Mouse (Mus musculus): ENCODE measurements around the gene Ly6g6f. TPM values are rescaled to one million over a fixed set of nuclear protein-coding genes. Genes with fewer than 3 reads are reported as not detected.

The Ly6g6f gene
- polyA plus RNA-seq, 1 experiment: 0.05 TPM

- TF ChIP-seq GATA1 (IDR thresholded peaks at IDR 0.05; ENCODE audit: low read length): no peak
Measured at GRCm38 (mm10) chr17:35070556-35071229, 14.7 kb downstream of the Ly6g6f start.

GRCm38 (mm10) chr17:35068213-35068914 lies 17.0 kb downstream of the Ly6g6f start:
- TF ChIP-seq GATA1 (IDR thresholded peaks at IDR 0.05; ENCODE audit: low read length): no peak

GRCm38 (mm10) chr17:35066084-35066483 lies 19.3 kb downstream of the Ly6g6f start, which contains the start of gene Mpig6b:
Gene Mpig6b, minus strand, starts transcription at chr17:35066184.
- TF ChIP-seq GATA1 (IDR thresholded peaks at IDR 0.05; ENCODE audit: low read length): no peak

- no peak for TF ChIP-seq GATA1 (IDR thresholded peaks at IDR 0.05; ENCODE audit: low read length)
Measured at GRCm38 (mm10) chr17:35064951-35065947, 20.2 kb downstream of the Ly6g6f start, which contains the start of gene Ly6g6c. Gene Ly6g6c, plus strand, starts transcription at chr17:35065388.

DNA sequence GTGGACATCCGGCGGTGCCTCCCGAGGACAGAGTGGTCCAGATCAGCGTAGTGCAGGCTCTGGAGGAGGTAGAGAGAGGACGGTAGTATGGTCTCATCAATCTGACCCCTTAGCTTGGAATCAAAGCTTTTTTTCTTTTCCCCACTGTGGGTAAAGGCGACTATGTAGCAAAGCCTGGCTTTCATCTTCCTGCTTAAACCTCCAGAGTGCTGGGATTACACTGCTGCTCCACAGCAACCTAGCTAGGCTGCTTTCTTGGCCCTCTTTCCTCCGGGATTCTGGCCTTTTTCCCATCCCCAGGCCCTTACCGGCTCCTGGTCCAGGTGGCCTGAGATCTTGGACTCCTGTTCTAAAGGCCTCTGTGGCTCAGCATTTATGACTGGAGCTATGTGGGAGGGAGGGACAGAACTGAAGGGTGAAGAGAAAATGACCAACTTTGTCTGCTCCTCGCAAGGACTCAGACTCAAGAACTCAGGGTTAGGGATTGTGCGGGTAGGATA lies 21.0 kb downstream of the Ly6g6f start:
- no peak for TF ChIP-seq GATA1 (IDR thresholded peaks at IDR 0.05; ENCODE audit: low read length)

GRCm38 (mm10) chr17:35063466-35063865 lies 21.9 kb downstream of the Ly6g6f start:
- no peak for TF ChIP-seq GATA1 (IDR thresholded peaks at IDR 0.05; ENCODE audit: low read length)

GRCm38 (mm10) chr17:35061299-35061698 lies 24.1 kb downstream of the Ly6g6f start:
- TF ChIP-seq GATA1 (IDR thresholded peaks at IDR 0.05; ENCODE audit: low read length): no peak

- no peak for TF ChIP-seq GATA1 (IDR thresholded peaks at IDR 0.05; ENCODE audit: low read length)
Measured at GRCm38 (mm10) chr17:35060737-35061297, 24.6 kb downstream of the Ly6g6f start.

GRCm38 (mm10) chr17:35060071-35060470 lies 25.3 kb downstream of the Ly6g6f start:
- no peak for TF ChIP-seq GATA1 (IDR thresholded peaks at IDR 0.05; ENCODE audit: low read length)

GRCm38 (mm10) chr17:35058911-35059892 lies 26.2 kb downstream of the Ly6g6f start, which contains the start of gene Ddah2:
Gene Ddah2, plus strand, starts transcription at chr17:35059035.
- no peak for TF ChIP-seq GATA1 (IDR thresholded peaks at IDR 0.05; ENCODE audit: low read length)

- TF ChIP-seq GATA1 (IDR thresholded peaks at IDR 0.05; ENCODE audit: low read length): no peak
Measured at GRCm38 (mm10) chr17:35058316-35058715, 27.1 kb downstream of the Ly6g6f start.

DNA sequence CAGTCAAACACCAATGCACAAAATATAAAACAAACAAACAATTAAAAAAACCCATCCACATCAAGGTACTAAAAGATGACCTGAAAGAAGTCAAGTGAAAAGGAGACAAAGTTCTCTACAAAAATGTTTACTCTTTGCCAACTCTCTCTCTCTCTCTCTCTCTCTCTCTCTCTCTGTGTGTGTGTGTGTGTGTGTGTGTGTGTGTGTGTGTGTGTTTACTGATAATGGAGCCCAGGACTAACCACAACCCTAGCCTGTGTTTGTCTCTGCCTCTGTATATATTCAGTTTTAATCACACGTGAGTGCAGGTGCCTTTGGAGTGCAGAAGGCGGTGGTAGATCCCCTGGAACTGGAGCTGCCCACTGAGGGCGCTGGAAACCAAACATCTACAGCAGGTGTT lies 28.3 kb downstream of the Ly6g6f start:
- no peak for TF ChIP-seq GATA1 (IDR thresholded peaks at IDR 0.05; ENCODE audit: low read length)

DNA sequence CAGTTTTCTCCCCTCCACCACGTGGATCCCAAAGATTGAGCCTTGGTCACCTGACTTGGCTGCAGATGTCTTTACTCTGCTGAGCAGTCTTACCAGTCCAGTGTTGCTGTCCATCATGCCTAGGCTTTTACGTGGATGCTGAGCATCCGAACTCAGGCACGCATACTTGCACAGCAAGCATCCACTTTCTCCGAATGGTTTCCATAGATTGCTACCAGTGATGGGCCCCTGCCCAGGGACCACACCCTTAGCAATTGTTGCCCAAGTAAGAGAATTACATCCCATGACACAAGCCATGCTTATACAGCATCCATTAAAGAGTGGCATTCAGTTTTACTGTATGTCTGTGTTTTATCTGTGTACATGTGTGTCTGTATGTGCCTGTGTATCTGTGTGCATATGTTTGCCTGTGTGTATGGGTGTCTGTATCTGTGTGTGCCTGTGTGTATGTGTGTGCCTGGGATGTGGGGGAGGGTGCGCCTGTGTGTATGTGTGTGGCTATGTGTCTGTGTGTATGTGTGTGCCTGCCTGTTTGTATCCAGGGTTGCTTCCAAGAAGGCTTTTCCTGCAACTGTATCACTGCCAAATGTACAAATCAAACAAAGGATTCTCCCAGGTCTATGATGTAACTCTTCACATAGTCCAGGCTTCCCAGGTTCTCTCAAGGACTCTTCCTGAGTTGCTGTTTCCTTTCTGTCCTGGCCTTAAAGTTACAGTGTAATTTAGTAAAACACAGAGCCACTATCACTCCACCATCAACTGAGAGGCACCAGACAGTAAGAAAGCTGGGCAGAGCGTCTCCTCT lies 29.5 kb downstream of the Ly6g6f start:
- TF ChIP-seq GATA1 (IDR thresholded peaks at IDR 0.05; ENCODE audit: low read length): no peak

Measured in G1E-ER4 (cell line).